Mouse (Mus musculus) limb, embryonic 12.5 days (tissue): ENCODE measurements around the gene Dab2ip. TPM values are rescaled to one million over a fixed set of nuclear protein-coding genes. Genes with fewer than 3 reads are reported as not detected.

Experiments used
- ATAC-seq: fragments of 200-750 bp; cut with Nextera tagmentation; 2 replicates; pipeline ENCODE4 v1.8.0; 2017; ENCODE audit warnings: low read depth, moderate TSS enrichment; ENCODE audit not compliant: insufficient number of reproducible peaks, insufficient read depth, low FRiP score, low TSS enrichment
- H3K27ac ChIP-seq: fragments of 300-500 bp; sonication (generic); 2 replicates; pipeline ENCODE4 v1.5.1; 2016; ENCODE audit warnings: mild to moderate bottlenecking, moderate library complexity
- H3K27me3 ChIP-seq: fragments of 300-500 bp; sonication (generic); 2 replicates; pipeline ENCODE4 v1.6.1; 2016; ENCODE audit warnings: mild to moderate bottlenecking, moderate library complexity
- H3K36me3 ChIP-seq: fragments of 300-500 bp; sonication (generic); 2 replicates; pipeline ENCODE4 v1.6.1; 2016; ENCODE audit warnings: mild to moderate bottlenecking, moderate library complexity
- H3K4me1 ChIP-seq: fragments of 300-500 bp; sonication (generic); replicated peaks from 2 replicates; pipeline ENCODE4 v1.6.1; 2016
- H3K4me2 ChIP-seq: fragments of 300-500 bp; sonication (generic); 2 replicates; pipeline ENCODE4 v1.6.1; 2016; ENCODE audit warnings: mild to moderate bottlenecking, moderate library complexity
- H3K4me3 ChIP-seq: fragments of 300-500 bp; sonication (generic); replicated peaks from 2 replicates; pipeline ENCODE4 v1.5.1; 2016; ENCODE audit warnings: mild to moderate bottlenecking
- H3K9ac ChIP-seq: fragments of 300-500 bp; sonication (generic); replicated peaks from 2 replicates; pipeline ENCODE4 v1.6.1; 2016; ENCODE audit warnings: mild to moderate bottlenecking, moderate library complexity
- H3K9me3 ChIP-seq: fragments of 300-500 bp; sonication (generic); 2 replicates; pipeline ENCODE4 v1.6.1; 2016; ENCODE audit warnings: mild to moderate bottlenecking, moderate library complexity
- WGBS: fragments of 180-500 bp; shearing (Covaris S2); methylation state at CpG from one replicate; pipeline ENCODE4 v1.1.7; 2016; 5-methylcytosine and 5-hydroxymethylcytosine counted together
- polyA plus RNA-seq: library from polyadenylated mRNA; unstranded; fragments of >200 nt; fragmentation: Nextera tagmentation; extraction: Ambion mirVana; gene quantifications from 2 replicates; pipeline ENCODE4 v1.2.1, GENCODE M21; 2016

Dab2ip gene
- polyA plus RNA-seq, 1 experiment from 2014 or later, result 72.3 TPM

DNA sequence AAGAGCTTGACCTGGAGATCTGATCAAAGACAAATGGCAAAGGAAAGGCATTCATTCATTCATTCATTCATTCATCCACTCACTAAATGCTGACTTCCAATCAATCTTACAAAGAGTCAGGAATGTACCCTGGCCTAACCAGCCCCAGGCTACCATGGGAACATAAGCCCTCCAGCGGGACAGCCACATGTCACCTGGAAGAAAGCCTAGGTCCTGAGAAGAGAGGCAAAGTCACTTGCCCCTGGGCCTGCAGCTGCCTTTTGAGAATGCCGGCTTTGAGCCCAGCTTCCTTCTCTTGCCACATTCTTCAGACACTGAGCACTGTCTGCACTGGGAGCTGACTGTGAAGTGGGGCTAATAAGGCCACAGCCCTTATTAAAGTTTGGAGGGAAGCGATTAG is 56.3 kb downstream of the Dab2ip start:
- peak overlapping the region; percentile 76 for H3K27ac ChIP-seq
- WGBS, result 49% methylated on average over 3 of the region's 3 CpGs
- H3K9me3 ChIP-seq, result no peaks in the 10 kb centered on the region
- no peak overlapping the region for H3K9ac ChIP-seq
- no peaks in the 10 kb centered on the region for H3K36me3 ChIP-seq
- ATAC-seq, result no peak
- H3K4me2 ChIP-seq, result no peak overlapping the region
- H3K4me3 ChIP-seq, result no peak overlapping the region
- no peaks in the 10 kb centered on the region for H3K27me3 ChIP-seq
- H3K4me1 ChIP-seq, result peaks cover 84% of the 10 kb centered on the region

- Histone ChIP-seq H3K27ac (no peak overlapping the region), H3K4me3 (no peak overlapping the region), H3K9me3 (no peaks in the 10 kb centered on the region), H3K4me1 (peaks cover 84% of the 10 kb centered on the region), H3K36me3 (no peaks in the 10 kb centered on the region), H3K27me3 (no peaks in the 10 kb centered on the region), H3K4me2 (no peak overlapping the region), H3K9ac (no peak overlapping the region)
- 65% methylated on average over 4 of the region's 4 CpGs for WGBS
- no peak for ATAC-seq
Observed at GRCm38 (mm10) chr2:35615366-35615765, 57.3 kb downstream of the Dab2ip start.

- no peaks in the 10 kb centered on the region for H3K36me3 ChIP-seq
- no peak overlapping the region for H3K4me2 ChIP-seq
- no peak overlapping the region for H3K27ac ChIP-seq
- ATAC-seq, result no peak
- no peak overlapping the region for H3K9ac ChIP-seq
- peaks cover 84% of the 10 kb centered on the region for H3K4me1 ChIP-seq
- 59% methylated on average over 2 of the region's 2 CpGs for WGBS
- no peak overlapping the region for H3K4me3 ChIP-seq
- H3K9me3 ChIP-seq, result no peaks in the 10 kb centered on the region
- no peaks in the 10 kb centered on the region for H3K27me3 ChIP-seq
Observed at GRCm38 (mm10) chr2:35615977-35616376, 57.9 kb downstream of the Dab2ip start.

DNA sequence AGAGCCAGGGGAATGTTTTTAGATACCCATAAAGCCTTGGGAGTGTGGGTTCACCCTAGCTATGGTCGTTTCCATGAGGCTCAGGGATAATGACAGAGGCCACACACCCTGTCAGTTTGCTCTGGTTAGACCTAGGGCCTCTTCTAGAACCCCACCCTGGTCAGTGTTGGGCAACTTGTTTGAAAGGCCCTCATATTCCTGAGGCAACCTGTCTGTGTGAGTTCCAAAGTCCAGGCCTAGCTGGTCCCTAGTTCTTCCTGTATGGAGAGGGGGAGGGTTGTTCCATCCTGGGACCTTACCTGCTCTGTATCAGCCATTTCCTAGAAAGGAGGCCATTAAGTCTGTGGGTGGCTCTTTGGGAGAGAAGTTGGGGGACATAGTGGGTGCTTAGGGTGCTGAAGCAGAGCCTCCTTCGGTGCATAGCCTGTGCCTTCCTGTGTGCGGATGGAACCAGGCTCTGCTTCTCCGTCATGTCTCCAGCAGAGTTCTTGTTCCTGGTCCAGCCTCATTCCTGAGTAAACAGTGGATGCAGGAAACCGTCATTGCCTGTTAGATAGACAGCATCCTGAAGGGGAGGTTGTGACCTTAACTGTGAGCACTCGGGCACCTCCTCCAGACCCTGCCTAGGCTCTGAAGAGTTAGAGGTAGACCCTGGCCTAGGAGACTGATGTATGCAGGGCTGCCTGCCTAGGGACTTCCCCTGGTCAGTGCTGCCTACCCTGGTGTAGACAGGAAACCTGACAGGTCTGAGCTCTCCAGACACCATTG is 59.0 kb downstream of the Dab2ip start:
- H3K9ac ChIP-seq, result no peak overlapping the region
- no peaks in the 10 kb centered on the region for H3K9me3 ChIP-seq
- no peak overlapping the region for H3K4me2 ChIP-seq
- H3K27ac ChIP-seq, result peak overlapping the region; percentile 42; the same call in 1 of the 2 replicates
- no peak overlapping the region for H3K4me3 ChIP-seq
- no peaks in the 10 kb centered on the region for H3K27me3 ChIP-seq
- 61% methylated on average over 6 of the region's 6 CpGs for WGBS
- H3K4me1 ChIP-seq, result peaks cover 84% of the 10 kb centered on the region
- no peaks in the 10 kb centered on the region for H3K36me3 ChIP-seq
- ATAC-seq, result no peak

GRCm38 (mm10) chr2:35618981-35619380 is 60.9 kb downstream of the Dab2ip start:
- H3K27ac ChIP-seq, result peak overlapping the region; percentile 94
- H3K4me3 ChIP-seq, result no peak overlapping the region
- H3K36me3 ChIP-seq, result no peaks in the 10 kb centered on the region
- peak overlapping the region; percentile 56 for H3K4me2 ChIP-seq
- H3K9me3 ChIP-seq, result no peaks in the 10 kb centered on the region
- H3K9ac ChIP-seq, result peak overlapping the region; percentile 12; the same call in 1 of the 2 replicates
- H3K4me1 ChIP-seq, result peaks cover 80% of the 10 kb centered on the region
- 63% methylated on average over 7 of the region's 7 CpGs for WGBS
- no peaks in the 10 kb centered on the region for H3K27me3 ChIP-seq
- ATAC-seq, result no peak

- H3K27ac ChIP-seq, result peak overlapping the region; percentile 94
- peaks cover under 1% of the 10 kb centered on the region; the same call in 1 of the 2 replicates for H3K36me3 ChIP-seq
- no peaks in the 10 kb centered on the region for H3K9me3 ChIP-seq
- peak overlapping the region; percentile 30 for H3K4me3 ChIP-seq
- no peaks in the 10 kb centered on the region for H3K27me3 ChIP-seq
- peak overlapping the region; percentile 12; the same call in 1 of the 2 replicates for H3K9ac ChIP-seq
- H3K4me2 ChIP-seq, result peak overlapping the region; percentile 56
- H3K4me1 ChIP-seq, result peaks cover 80% of the 10 kb centered on the region
- 8% methylated on average over 2 of the region's 2 CpGs for WGBS
- ATAC-seq, result peak; percentile 14; the same call in 1 of the 2 replicates
Observed at GRCm38 (mm10) chr2:35619532-35619931, 61.5 kb downstream of the Dab2ip start.

GRCm38 (mm10) chr2:35620364-35621224 is 62.5 kb downstream of the Dab2ip start:
- peak overlapping the region; percentile 94 for H3K27ac ChIP-seq
- ATAC-seq, result peak; percentile 71
- H3K36me3 ChIP-seq, result peaks cover 10% of the 10 kb centered on the region
- peak overlapping the region; percentile 30 for H3K4me3 ChIP-seq
- H3K9ac ChIP-seq, result 0 out of 2 replicates have a peak overlapping the region, but pooled peaks have one; percentile 6
- 18% methylated on average over 7 of the region's 7 CpGs for WGBS
- peaks cover 80% of the 10 kb centered on the region for H3K4me1 ChIP-seq
- peak overlapping the region; percentile 56 for H3K4me2 ChIP-seq
- no peaks in the 10 kb centered on the region for H3K27me3 ChIP-seq
- no peaks in the 10 kb centered on the region for H3K9me3 ChIP-seq

DNA sequence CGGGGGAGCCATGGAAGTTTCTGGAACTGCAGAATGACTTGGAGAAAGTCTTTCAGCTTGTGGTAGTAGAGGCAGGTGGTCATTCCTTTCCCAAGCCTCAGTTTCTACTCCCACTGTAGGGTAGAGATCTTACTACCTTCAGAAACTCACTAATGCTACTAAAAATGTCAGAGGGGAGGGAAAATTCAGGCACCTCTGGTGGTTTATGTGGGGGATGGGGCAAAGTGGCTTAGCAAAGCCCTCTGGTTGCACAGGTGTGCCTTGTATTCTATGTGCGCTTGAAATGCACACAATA is 63.1 kb downstream of the Dab2ip start:
- Histone ChIP-seq H3K27ac (peak overlapping the region; percentile 94), H3K9ac (no peak overlapping the region), H3K36me3 (peaks cover 16% of the 10 kb centered on the region), H3K27me3 (no peaks in the 10 kb centered on the region), H3K4me2 (0 out of 2 replicates have a peak overlapping the region, but pooled peaks have one; percentile 86), H3K9me3 (no peaks in the 10 kb centered on the region), H3K4me1 (peaks cover 80% of the 10 kb centered on the region), H3K4me3 (no peak overlapping the region)
- ATAC-seq, result no peak
- 65% methylated on average over 2 of the region's 2 CpGs for WGBS

GRCm38 (mm10) chr2:35621796-35622195 is 63.7 kb downstream of the Dab2ip start:
- Histone ChIP-seq H3K9ac (peak overlapping the region; percentile 94), H3K36me3 (peaks cover 22% of the 10 kb centered on the region), H3K4me3 (peak overlapping the region; percentile 88), H3K27me3 (no peaks in the 10 kb centered on the region), H3K9me3 (no peaks in the 10 kb centered on the region), H3K27ac (peak overlapping the region; percentile 94), H3K4me1 (peaks cover 83% of the 10 kb centered on the region), H3K4me2 (peak overlapping the region; percentile 86)
- under 1% methylated on average over 41 of the region's 41 CpGs for WGBS
- ATAC-seq, result peak; percentile 40

DNA sequence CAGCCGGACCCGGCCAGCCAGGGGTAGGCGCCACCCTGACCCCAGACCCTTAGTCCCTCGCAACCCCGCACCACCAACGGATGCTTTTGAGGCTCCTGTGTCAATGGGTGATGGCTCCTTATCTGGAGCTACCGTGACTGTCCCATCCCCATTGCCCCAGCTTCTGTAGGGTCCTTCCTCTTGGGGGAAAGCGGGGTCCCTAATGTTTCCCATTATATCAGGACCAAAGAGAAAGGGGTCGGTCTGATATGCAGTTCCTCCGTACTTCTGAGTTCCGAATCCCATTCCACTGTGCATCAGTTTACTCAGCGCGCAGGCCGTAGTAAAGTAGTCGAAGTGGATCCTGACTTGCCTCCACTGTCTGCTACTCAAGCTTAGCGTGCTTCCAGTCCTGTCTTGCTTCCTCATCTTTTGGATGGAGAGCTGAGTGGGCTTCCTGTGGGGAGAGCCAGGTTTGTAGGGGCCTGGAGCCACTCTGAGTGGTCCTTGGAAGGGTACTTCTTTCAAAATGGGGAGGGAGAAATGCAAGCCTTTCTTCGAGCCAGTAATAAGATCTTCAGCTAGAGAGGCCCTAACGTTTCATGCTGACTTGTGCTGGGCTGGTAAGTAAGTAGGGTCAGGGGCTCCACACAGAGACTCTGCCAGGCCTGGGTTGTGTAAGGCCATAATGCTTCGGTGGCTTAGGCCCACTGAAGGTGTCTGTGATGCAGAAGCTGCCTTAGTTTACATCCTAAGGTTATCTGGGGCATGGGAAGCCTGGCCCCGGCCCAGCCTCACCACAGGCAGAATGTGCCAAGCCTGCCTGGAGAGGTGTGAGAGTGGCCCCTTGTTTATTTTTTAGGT is 64.4 kb downstream of the Dab2ip start:
- WGBS, result 2% methylated on average over 20 of the region's 20 CpGs
- peaks cover 83% of the 10 kb centered on the region for H3K4me1 ChIP-seq
- no peaks in the 10 kb centered on the region for H3K9me3 ChIP-seq
- no peak for ATAC-seq
- H3K27ac ChIP-seq, result peak overlapping the region; percentile 90
- peak overlapping the region; percentile 88 for H3K4me3 ChIP-seq
- H3K36me3 ChIP-seq, result peaks cover 22% of the 10 kb centered on the region
- H3K4me2 ChIP-seq, result peak overlapping the region; percentile 86
- H3K9ac ChIP-seq, result peak overlapping the region; percentile 94
- H3K27me3 ChIP-seq, result no peaks in the 10 kb centered on the region

DNA sequence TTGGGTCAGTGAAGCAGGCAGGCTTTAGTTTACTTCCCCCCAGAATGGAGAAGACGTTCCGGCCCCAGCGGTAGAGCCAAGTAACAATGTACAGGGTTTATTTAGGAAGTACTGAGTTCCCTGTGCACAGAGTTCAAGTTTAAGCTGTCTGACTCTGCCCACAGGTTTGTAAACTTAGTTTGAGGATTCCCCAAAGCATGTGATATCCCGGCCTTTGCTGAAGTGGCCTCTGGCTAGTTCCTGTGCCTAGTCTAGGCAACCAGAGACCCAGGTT is 65.0 kb downstream of the Dab2ip start:
- H3K4me3 ChIP-seq, result peak overlapping the region; percentile 88
- peak overlapping the region; percentile 86 for H3K4me2 ChIP-seq
- H3K27me3 ChIP-seq, result no peaks in the 10 kb centered on the region
- peaks cover 88% of the 10 kb centered on the region for H3K4me1 ChIP-seq
- H3K27ac ChIP-seq, result peak overlapping the region; percentile 90
- H3K9ac ChIP-seq, result peak overlapping the region; percentile 94
- no peaks in the 10 kb centered on the region for H3K9me3 ChIP-seq
- ATAC-seq, result no peak
- H3K36me3 ChIP-seq, result peaks cover 22% of the 10 kb centered on the region
- 29% methylated on average over 4 of the region's 4 CpGs for WGBS
